Mouse (Mus musculus): ENCODE measurements around the gene Sdr39u1.

Gene Sdr39u1

DNA sequence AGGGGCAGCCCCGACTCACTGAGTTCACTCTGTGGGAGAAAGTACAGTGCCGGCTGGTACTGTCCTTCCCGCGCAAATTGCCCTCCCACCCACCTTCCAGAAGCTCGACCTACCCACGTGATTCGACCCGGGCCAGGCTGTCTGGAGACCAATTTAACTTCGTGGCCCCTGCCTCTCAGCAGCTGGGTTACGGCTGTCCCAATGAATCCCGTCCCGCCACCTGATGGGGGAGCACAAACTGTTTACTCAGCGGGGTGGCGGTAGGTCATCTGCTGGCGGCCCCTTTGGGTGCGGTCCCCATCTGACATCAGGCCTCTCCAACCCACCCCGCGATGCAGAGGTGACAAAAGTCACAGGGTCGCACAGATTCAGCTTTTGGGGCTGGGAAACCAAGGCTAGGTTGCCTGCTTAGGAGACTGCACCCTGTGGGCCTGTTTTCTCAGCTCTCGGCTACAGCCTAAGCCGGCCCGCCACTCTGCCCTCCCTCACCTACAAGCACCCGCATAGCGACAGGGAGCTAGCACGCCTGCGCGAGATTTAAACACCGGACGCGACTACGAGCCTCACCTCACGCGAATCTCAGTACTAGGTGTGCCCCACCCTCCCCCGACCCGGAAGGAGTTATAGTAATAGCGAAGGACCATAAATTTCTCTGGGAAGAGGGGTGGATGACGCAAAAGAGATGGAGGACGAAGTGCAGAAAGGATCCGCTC, at the start of gene Sdr39u1:
Sdr39u1 (minus strand) TSS at position 593 of the 713 bp plus-strand sequence.
- DNase-seq = peak; percentile 85

DNA sequence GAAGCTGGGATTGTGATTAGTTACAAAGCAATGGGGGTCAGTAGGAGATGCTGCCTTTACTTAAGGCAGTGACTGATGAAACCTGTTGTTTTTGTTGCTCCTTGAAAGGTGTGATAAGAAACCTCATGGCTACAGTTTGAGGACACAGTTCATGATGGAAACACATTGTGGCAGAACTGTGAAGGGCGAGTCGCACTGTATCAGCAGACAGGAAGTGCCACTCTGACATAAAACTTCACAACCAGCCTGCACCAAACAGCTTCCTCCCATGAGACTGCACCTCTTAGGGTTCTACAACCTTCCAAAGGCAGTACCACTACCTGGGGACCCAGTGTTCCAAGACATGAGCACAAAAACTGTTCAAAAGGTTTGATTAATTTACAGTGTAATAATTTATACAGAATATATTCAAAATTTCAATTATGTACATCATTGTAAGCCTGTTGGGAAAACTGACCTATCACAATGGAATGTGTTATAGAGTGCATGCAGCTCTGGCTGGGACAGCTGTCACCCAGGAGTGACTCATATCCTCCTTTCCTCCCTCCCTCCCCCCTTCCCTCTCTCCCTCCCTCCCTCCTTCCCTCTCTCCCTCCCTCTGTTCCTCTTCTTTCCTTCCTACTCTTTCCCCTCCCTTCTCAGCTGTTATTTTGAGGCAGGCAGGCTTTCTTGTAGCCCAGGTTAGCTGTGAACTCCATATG, 46.3 kb upstream of the Sdr39u1 start:
- no peak for DNase-seq

DNA sequence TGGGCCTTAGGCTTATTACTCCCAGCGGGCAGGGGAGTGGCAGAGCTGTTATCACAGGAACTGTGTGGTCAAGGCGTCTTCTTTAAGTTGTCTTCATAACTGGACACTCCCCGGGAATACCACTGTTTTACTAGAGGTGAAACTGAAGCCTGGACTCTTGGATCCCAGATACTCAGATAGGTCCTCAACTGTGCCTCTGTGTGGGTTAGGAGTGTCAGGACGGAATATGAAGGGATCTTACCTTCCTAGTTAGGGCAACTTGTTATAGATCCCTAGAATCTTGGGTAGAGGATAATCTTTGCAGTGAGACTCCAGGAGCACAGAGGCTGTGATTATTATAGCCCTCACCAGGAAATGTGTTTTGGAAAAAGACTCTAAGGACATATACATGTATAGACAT, 44.5 kb upstream of the Sdr39u1 start, which contains the start of gene Cma1:
Cma1 (minus strand) TSS at position 101 of the 400 bp plus-strand sequence.
- DNase-seq = no peak

DNA sequence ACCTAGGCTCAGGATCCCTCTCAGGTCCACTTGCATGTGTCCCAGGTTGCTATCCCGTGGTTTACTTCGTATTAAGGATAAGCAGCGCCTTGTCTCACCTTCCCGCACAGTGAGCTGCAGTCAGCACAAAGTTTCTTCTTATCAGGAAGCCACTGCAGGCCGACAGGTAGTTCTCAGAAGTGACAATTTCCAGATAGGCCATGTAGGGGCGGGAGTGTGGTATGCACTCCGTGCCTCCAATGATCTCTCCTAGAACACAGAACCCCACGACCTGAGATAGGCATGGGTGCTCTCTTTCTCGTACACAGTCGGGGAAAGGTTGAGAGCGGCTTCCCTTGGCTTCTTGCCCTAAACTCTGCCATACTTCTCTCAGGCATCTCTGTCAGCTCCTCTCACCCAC, 43.5 kb upstream of the Sdr39u1 start:
- DNase-seq = no peak

DNA sequence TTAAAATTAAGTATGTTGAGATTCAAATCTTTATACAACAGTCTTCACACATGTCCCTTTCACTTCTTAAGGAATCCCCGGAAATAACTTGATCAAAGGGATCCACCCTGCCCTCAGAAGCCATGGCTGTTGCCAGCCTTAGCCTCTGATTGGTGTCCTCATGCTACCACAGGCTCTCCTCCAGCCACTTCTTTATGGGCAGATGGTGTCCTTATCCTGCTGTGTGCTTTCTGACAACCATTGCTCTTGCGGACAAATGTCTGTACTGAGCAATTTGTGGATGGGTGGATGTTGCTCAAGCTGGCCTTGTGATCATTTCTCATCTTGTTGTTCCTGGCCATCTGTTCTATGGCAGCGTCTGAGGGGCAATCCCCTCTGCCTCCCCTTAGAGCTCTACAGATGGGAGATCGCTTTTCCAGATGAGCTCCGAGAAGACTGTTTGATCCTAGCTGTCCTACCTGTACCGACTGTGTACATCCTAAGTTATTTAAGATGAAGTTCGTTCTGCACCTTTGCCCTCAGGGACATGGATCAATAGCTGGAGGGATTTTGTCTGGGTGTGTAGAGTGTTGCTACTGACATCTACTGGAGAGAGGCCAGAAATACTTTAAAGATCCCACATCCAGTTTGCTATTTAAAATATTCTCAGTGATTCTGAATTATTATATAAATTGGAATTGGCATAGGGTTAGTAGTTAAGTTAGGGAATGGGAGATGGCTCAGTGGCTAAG, 40.1 kb upstream of the Sdr39u1 start:
- no peak for DNase-seq

DNA sequence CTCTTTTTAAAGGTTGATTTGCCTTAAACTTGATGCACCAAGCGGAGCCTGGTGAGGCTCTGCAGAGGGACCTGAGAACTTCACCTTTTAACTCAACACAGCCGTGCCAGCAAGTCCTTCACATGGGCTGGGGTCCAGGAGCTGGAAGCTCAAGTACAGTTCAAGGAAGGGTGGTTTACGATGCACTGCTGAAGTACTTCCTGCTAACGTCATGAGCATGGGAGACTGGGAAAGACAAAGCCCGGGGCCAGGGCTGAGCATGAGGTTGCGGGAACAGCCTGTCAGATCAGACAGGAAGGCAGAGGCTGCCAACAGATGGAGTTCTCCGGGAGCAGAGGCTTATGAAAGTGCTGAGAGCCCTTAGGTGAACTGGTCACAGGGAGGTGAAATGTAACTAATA, 33.5 kb upstream of the Sdr39u1 start:
- no peak for DNase-seq

DNA sequence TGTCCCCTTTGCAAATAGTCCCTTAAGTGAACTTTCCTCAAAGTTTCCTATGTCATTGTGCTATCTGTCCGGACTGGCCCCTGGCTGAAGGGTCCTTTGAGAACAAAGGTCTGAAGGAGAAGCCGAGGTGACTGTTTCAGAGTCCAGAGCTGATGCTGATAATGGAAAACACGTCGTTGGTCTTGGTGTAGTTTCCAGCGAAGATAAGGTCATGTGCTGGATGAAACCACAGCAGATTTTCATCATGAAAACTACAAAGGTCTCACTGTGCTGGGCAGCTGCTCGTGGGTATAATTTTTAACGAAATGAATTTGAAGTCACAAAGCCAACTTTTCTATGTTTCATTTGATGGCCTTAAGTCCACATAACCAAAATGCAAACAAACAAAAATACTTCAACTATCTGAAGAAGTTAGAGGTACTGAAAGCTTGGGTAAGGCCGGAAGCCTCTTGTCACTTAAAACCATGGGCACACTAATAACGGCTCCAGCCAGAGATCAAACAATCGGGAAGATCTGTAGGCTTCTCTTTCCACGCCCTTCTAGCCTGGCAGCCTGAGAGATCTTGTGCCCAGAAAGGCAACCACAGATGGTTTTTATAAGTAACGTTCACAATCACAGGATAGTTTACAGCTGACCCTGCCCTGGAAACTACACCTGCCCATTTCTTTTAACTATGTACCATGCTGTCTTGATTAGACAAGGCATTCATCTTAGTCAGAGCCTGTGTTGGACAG, 29.3 kb upstream of the Sdr39u1 start:
- DNase-seq = no peak

DNA sequence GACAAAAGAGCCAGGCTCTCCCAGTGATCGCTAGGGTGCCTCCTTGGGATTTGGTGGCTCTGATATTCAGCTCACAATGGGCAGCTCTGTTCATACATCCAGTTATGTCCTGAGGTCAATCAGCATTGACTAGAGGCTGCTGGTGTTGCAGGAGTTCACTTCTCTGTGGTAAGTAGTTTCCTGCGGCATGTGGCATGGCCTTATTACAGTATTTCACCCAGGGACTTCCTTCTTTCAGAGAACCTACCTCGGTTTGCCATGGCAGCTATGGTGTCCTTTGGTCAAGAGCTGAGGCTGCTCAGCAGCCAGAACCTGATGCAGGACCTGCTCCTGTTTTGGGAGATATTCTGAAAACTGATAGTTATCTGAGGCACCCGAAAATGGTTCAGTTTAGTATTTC, 26.8 kb upstream of the Sdr39u1 start:
- DNase-seq = no peak

DNA sequence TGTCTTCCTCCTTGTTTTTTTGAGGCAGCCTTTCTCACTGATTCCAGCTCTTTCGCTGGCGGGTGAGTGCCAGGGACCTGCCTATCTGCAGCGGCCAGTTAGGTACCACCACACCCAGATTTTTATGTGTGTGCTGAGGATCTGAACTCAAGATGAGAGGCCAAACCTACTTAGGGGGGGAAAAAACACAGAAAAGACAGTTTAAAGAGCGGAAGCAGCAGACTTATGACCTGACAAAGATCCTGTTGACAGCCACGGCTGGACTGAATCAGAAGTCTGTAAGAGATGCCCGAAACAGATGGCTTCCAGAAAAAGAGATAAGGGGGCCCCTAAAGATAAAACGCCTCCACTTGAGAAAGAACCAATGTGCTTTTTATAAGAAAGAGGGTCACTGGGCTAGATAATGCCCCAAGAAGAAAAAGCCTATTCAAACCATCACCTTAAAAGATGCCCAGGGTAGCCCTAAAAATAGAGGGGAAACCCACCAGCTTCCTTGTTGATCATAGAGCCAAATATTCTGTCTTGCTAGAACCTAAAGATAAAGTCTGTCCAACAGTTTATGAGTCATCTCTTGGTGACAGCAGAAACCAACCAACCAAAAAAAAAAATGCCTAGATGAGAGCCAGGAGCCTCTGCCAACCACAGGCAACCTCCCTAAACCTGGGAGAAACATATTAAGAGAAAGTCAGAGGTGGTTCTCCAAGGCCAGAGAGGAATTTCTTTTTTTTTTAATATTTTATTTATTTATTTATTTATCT, 22.6 kb upstream of the Sdr39u1 start:
- no peak for DNase-seq

DNA sequence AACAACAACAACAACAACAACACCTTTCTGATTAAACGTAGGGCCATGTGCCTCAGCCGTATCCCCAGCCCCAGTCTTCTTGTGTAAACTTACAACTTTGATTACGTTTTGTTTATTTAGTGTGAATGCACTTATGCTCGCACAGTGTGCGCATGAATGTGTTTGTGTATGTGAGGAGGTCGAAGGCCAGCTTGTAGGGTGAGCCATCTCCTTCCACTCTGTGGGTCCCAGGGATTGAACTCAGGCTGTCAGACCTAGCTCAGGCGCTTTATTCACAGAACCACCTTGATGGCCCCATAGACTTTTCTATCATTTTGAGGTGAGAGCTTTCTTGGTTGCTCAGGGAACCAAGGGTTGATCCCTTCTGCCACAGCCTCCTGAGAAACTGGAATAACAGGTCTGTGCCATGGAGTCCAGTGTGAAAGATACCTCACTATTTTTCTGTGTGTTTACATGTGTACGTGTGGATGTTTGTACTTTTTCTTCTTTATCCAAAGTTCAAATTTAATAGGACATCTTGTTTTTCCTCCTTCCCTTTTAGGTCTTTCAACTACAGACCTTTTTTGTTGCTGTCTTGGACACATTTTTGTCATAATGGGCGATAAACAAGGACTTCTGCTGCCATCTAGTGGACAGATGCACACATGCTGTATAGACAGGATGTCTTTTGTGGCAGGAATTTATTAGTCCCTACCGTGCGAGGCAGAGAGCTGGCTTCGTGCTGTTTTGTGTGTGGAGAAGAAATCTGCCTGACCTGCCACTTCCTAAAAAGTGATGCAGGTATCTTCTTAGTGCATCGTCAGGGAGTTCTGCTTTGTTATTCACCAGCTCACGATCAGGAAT, 18.4 kb upstream of the Sdr39u1 start:
- DNase-seq = peak; percentile 70

DNA sequence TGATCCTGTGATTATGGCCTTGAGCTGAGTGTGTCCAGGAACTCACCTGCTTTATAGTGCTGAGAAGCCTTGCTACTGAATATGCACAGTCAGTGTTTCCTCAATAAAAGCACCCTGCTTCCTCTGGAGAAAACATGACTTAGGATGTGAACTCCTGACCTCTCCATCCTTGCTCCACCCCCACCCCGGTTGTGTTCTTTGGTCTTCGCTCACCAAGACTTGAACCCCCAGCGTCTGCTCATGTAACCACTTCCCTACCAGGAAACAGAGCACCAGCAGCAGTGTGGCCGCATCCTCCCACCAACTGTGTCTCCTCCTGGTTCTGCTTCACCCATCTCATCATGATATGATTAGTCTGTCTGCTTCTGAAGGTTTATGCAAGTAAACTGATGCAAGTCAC, 13.3 kb upstream of the Sdr39u1 start:
- peak; percentile 27 for DNase-seq

DNA sequence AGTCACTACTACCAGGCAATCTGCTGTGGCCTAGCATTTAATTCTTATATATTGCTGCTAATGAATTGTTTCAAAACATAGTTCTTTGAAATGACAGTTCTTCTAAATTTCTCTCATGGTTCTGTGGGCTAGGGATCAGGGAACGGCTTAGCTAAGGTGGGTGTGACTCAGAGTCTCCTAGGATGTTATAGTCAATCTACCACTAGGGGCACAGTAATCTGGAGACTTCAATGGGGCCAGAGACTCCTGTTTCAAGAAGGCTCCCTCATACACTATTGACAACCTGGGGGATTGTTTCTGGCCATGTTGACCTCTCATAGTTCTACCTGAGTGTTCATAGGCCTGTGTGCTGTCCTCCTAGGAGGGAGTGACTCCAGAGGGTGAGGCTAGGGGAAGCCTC, 5.4 kb upstream of the Sdr39u1 start:
- DNase-seq = no peak

DNA sequence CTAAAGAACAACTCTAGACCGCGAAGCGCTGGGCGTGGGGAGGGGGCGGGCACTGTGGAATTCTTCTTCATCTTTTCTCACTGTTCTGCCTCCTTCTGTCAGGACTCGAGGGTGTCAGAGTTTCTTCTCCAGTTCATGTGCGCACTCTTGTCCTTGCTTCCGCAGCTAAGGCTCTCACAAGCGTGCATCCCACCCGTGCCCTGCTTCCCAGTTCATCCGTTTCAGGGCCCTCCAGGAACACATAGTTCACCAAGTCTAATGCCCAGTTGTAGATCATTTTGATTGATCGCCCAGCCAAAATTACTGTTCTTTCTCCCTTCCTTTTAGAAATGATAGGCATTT, 292 bp upstream of the Sdr39u1 start:
- no peak for DNase-seq

DNA sequence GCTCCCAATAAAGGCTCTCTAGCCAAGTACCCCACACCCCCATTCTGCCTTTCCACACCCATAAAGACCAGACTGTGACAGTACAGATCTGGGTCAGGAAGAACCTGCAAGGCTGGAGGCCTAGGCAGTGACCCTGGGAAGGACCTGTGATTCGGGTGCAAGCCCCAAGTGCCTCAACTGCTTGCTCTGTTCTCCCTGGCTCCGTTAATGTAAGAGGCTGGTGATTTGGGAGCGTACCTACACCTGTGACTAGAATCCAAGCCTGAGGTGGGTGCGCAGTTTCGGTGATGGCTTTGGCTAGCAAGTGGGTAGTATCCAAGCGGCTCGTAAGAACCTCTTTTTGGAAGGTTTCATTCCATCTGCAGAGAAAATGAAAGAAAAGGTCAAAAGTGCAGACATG, 1.1 kb downstream of the Sdr39u1 start:
- no peak for DNase-seq

DNA sequence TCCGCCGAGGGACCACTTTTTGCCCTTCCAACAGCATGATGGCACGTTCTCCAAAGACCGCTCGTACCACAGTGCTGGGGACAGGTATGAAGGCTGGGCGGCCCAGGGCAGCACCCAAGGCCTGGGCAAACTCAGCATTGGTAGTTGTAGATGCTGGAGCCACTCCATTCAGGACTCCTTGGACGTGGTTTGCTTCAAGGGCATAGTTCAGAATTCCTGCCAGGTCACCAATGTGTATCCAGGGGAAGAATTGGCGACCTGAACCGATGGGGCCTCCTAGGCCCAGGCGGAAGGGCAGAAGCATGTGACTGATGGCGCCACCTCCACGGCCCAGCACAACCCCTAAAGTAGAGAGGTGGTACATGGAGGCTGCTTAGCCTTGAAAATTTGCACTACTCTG, 2.4 kb downstream of the Sdr39u1 start:
- DNase-seq = no peak

DNA sequence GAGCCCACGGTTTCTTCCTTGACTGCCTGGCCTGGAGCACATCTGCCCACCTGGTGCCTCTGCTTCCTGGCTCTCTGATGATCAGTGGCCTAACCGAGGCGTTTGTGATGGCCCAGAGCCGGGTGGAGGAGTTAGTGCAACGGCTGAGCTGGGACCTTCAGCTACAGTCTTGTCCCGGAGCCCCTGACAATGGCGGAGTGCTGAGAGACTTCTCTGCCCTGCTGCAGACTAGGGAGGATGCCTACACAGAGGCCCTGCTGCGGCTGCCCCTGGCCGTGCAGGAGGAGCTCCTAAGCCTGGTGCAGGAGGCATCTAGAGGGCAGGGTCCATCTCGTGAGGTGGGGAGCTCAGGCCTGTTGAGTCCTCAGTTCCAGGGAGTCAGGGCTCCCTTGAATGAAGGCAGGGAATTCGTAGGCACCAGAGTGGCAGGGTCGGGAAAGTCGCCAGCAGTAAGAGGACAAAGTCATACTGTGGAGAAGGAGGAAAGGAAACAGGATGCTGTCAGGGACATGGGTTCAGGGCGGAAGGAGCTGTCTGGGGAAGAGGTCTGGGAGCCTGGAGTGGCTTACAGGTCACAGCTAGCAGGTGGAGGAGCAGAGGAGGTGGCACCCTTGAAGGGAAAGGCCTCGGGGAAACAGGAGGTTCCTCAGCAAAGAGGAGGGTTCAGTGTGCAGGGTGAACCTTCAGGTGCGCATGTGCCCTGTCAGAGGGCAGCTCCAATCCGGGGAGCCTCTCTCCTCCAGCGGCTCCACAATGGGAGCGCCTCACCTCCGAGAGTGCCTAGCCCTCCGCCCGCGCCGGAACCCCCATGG, 13.3 kb downstream of the Sdr39u1 start:
- DNase-seq = no peak

DNA sequence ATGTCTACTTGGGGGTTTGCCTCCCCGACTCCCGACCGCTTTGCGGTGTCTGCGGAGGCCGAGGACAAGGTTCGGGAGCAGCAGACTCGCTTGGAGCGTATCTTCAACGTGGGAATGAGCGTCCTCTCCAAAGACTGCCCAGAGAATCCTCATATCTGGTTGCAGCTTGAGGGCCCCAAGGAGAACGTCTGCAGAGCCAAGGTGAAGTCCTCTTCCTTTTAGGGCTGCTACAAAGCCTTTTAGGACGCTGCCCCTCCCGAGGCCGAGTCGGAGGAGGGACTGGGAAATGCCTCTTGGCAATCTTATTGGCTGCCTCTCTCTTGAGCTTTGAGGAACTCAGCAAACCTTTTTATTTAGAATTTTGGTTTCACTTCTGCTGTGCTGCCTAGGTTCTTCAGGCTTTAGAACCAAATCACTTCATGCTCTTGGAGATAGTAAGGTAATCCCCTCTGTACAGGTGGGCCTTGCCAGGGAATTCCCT, 14.3 kb downstream of the Sdr39u1 start:
- peak; percentile 62 for DNase-seq

DNA sequence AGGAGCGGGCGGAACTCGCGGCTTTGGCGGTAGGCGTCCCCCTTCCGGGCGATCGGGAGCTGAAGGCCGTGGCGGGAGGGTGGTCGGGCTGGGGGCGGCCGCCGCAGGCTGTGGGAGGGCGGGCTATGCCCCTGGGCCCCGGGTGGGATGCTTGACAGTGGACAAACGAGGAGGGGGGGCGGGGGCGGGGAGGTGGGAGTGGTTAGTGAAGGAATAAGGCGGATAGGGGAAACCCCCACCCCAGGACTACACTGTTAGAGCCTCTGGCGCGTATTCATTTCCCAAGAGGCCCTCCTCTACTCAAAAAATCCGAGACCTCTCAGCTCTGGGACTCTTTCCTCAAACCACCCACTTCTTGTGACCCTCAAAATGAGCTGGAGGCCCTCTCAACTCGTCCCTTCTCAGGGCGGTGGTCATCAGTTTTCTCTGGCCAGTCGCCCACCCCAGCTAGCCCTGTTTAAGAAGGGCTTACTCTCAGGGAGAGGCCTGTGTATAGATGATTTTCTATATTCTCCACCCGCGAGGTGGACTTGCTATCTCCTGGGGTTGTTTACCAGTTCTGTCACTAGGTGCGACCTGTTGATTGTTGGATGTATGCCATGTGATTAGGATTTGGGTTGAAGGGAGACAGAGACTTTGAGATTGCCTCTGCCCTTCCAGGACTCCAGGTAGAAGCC, 14.8 kb downstream of the Sdr39u1 start:
- peak; percentile 29 for DNase-seq

DNA sequence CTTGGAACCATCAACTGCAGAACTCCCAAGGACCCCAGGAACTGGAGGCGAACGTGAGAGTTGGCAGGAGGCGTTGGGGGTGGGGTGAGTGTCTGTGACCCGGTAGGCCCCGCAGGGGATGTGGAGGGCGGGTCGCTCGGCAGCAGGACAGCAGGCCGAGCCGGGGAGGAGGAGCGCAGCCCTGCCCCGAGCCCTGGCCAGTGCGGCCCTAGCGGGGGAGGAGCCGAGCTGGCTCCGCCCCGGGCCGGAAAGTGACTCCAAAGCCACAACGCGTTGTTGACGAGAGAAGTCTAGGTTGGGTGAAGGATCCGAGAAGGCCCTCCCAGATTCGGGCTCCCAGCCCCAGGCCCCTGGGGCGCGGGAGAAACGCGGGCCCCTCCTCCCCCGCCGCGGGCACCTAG, 15.4 kb downstream of the Sdr39u1 start, which contains the start of gene Khnyn:
Khnyn (plus strand) TSS at position 235 of the 401 bp plus-strand sequence.
- peak; percentile 76 for DNase-seq

DNA sequence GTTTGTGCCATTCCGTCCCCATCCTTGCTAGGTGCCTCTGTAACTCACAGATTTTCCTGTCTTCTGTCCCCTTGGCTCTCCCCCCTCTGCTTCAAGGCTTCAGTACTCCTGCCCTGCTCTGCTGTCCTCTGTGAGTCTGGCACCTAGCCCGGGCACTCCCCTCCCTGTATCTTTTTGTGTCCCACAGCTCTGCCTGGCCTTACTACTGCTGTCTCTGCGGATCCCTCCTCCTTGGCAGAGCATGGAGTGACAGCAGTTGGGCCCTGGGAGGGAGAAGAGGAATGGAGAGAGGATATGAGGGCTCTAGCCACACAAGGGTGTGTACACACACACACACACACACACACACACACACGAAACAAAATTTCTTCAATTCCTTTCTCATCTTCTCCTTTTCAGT, 15.9 kb downstream of the Sdr39u1 start, which contains the start of gene Cbln3:
Cbln3 (minus strand) TSS at position 227 of the 400 bp plus-strand sequence.
- no peak for DNase-seq
